Mouse (Mus musculus): ENCODE measurements around the gene Rad51. TPM values are rescaled to one million over a fixed set of nuclear protein-coding genes. Genes with fewer than 3 reads are reported as not detected.

Gene Rad51
- polyA plus RNA-seq, 1 experiment from 2014 or later: 41.2 TPM

DNA sequence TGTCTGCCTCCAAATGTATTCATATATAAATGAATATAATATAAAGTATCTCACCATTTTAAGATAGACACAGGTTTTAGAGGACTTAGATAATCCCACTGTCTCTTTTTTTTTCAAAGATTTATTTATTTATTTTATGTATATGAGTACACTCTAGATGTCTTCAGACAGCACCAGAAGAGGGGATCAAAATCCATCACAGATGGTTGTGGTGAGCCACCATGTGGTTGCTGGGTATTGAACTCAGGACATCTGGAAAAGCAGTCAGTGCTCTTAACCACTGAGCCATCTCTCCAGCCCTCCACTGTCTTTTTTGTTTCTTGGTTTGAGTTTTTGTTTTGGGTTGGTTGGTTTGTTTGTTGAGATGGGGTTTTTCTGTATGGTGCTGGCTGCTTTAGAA, 45.2 kb downstream of the Rad51 start:
- no peak overlapping the region for H3K4me2 ChIP-seq (ENCODE audit: low read depth, low read length)
- H3K27me3 ChIP-seq (replicated peaks; ENCODE audit: control insufficient read depth, insufficient read depth, low read length): 0 out of 2 replicates have a peak, but pooled peaks cover 2% of the 10 kb centered on the region
- peaks cover 19% of the 10 kb centered on the region for H3K4me1 ChIP-seq (ENCODE audit: control insufficient read depth, insufficient read depth, low read length)
- H3K9me3 ChIP-seq (ENCODE audit: control insufficient read depth, low read length): no peaks in the 10 kb centered on the region
- no peak overlapping the region for H3K4me3 ChIP-seq (ENCODE audit: low read length)
- no peak overlapping the region for H3K9ac ChIP-seq (ENCODE audit: low read depth, low read length)
- no peak overlapping the region for H3K27ac ChIP-seq (ENCODE audit: low read length)
- no peaks in the 10 kb centered on the region for H3K36me3 ChIP-seq (ENCODE audit: control insufficient read depth, insufficient read depth, low read length)
- no peak for ATAC-seq

GRCm38 (mm10) chr2:119161247-119161646, 48.7 kb downstream of the Rad51 start:
- ATAC-seq: no peak
- Histone ChIP-seq H3K4me2 (ENCODE audit: low read depth, low read length) (no peak overlapping the region), H3K4me3 (ENCODE audit: low read length) (no peak overlapping the region), H3K27ac (ENCODE audit: low read length) (no peak overlapping the region), H3K9ac (ENCODE audit: low read depth, low read length) (no peak overlapping the region), H3K27me3 (replicated peaks; ENCODE audit: control insufficient read depth, insufficient read depth, low read length) (peaks cover 2% of the 10 kb centered on the region; the same call in 1 of the 2 replicates), H3K9me3 (ENCODE audit: control insufficient read depth, low read length) (no peaks in the 10 kb centered on the region), H3K36me3 (ENCODE audit: control insufficient read depth, insufficient read depth, low read length) (no peaks in the 10 kb centered on the region), H3K4me1 (ENCODE audit: control insufficient read depth, insufficient read depth, low read length) (peaks cover 8% of the 10 kb centered on the region; the same call in 1 of the 2 replicates)
- WGBS: 39% methylated on average over 2 of the region's 2 CpGs

DNA sequence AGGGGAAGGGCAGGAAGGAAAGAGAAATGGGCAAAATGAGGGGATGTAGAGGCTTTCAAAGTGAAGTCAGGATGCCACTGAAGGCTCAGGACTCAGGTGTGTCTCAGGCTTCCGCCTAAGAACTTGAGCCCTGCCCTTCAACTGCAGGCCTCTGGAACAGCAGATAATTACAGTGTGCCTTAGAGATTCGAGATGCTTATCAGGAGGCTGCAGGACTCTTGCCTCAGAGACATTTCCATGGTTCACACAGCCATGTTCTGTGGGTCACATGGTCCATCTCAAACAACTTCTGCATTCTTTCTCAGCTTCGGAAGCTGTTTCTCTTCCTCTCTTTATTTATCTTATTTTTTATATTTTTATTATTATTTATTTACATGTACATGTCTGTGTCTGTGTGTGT, 50.5 kb downstream of the Rad51 start:
- H3K4me1 ChIP-seq (ENCODE audit: control insufficient read depth, insufficient read depth, low read length): peaks cover 17% of the 10 kb centered on the region
- ATAC-seq: peak; percentile 39
- 49% methylated on average over 3 of the region's 3 CpGs for WGBS
- H3K9ac ChIP-seq (ENCODE audit: low read depth, low read length): no peak overlapping the region
- no peaks in the 10 kb centered on the region for H3K9me3 ChIP-seq (ENCODE audit: control insufficient read depth, low read length)
- no peaks in the 10 kb centered on the region for H3K36me3 ChIP-seq (ENCODE audit: control insufficient read depth, insufficient read depth, low read length)
- peaks cover 2% of the 10 kb centered on the region; the same call in 1 of the 2 replicates for H3K27me3 ChIP-seq (replicated peaks; ENCODE audit: control insufficient read depth, insufficient read depth, low read length)
- no peak overlapping the region for H3K4me2 ChIP-seq (ENCODE audit: low read depth, low read length)
- H3K4me3 ChIP-seq (ENCODE audit: low read length): no peak overlapping the region
- peak overlapping the region; percentile 45; the same call in 1 of the 2 replicates for H3K27ac ChIP-seq (ENCODE audit: low read length)

- no peak overlapping the region for H3K4me3 ChIP-seq (ENCODE audit: low read length)
- H3K27me3 ChIP-seq (replicated peaks; ENCODE audit: control insufficient read depth, insufficient read depth, low read length): peaks cover 2% of the 10 kb centered on the region; the same call in 1 of the 2 replicates
- no peaks in the 10 kb centered on the region for H3K36me3 ChIP-seq (ENCODE audit: control insufficient read depth, insufficient read depth, low read length)
- WGBS: 84% methylated on average over 4 of the region's 4 CpGs
- H3K27ac ChIP-seq (ENCODE audit: low read length): no peak overlapping the region
- peaks cover 17% of the 10 kb centered on the region for H3K4me1 ChIP-seq (ENCODE audit: control insufficient read depth, insufficient read depth, low read length)
- H3K9ac ChIP-seq (ENCODE audit: low read depth, low read length): no peak overlapping the region
- no peak overlapping the region for H3K4me2 ChIP-seq (ENCODE audit: low read depth, low read length)
- H3K9me3 ChIP-seq (ENCODE audit: control insufficient read depth, low read length): no peaks in the 10 kb centered on the region
- no peak for ATAC-seq
Observed at GRCm38 (mm10) chr2:119163999-119164398, 51.4 kb downstream of the Rad51 start.

- no peak overlapping the region for H3K9ac ChIP-seq (ENCODE audit: low read depth, low read length)
- H3K4me3 ChIP-seq (ENCODE audit: low read length): no peak overlapping the region
- H3K36me3 ChIP-seq (ENCODE audit: control insufficient read depth, insufficient read depth, low read length): no peaks in the 10 kb centered on the region
- H3K4me1 ChIP-seq (ENCODE audit: control insufficient read depth, insufficient read depth, low read length): peaks cover 17% of the 10 kb centered on the region
- no peak for ATAC-seq
- H3K27me3 ChIP-seq (replicated peaks; ENCODE audit: control insufficient read depth, insufficient read depth, low read length): peaks cover 2% of the 10 kb centered on the region; the same call in 1 of the 2 replicates
- H3K27ac ChIP-seq (ENCODE audit: low read length): no peak overlapping the region
- H3K4me2 ChIP-seq (ENCODE audit: low read depth, low read length): no peak overlapping the region
- no peaks in the 10 kb centered on the region for H3K9me3 ChIP-seq (ENCODE audit: control insufficient read depth, low read length)
Observed at GRCm38 (mm10) chr2:119165401-119165800, 52.8 kb downstream of the Rad51 start.

DNA sequence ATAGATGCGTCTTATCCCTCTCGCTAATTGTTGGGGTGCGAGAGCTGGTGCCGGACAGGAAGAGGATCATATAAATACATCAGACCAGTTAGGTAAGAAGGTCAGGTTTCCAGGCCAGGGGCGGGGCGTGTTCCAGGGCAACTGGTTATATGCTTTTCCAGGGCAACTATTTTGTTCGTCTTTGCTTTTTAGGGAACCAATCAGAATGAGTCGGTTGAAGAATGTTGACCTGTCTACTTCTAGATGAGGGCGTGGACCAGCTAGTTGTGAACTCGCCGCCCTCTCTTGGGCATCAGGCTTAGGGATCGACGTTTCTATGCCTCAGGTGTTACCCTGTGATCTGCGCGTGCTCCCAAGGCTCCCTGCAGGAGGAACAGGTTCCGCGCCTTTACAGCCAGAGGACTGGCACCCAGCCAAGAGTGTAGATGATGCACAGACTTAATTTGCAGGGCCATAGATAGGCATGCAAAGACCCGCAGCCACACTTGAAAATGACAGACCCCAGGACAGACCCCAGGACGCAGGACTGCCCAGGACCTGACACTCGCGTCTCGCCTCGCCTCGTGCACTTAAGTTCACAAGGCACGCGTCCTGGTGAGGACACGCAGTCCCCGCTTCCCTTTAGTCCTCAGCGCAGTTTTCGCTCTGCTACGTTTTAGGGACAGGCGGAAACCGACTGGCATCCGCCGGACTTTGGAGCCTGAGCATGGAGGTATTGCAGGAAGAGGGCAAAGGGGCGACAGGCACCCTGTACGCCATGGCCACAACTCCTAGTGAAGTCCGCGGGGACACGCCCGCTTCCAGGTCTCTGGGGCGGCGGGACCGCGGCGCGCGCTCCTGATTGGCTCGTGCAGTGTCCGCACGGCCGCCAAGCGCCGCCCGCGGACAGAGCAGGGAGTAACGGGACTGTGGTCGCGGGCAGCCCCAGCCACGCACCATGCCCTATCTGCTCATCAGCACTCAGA, 54.6 kb downstream of the Rad51 start, which contains the start of gene Gchfr:
Gene Gchfr, plus strand, starts transcription at position 873 of the 965 bp plus-strand sequence.
- peak within 1 kb of the TSS; percentile 68 for H3K9ac ChIP-seq (ENCODE audit: low read depth, low read length)
- ATAC-seq: peak; percentile 90
- peak within 1 kb of the TSS; percentile 84 for H3K27ac ChIP-seq (ENCODE audit: low read length)
- no peaks in the 10 kb centered on the region for H3K9me3 ChIP-seq (ENCODE audit: control insufficient read depth, low read length)
- H3K27me3 ChIP-seq (replicated peaks; ENCODE audit: control insufficient read depth, insufficient read depth, low read length): no peaks in the 10 kb centered on the region; the same call in 1 of the 2 replicates
- H3K36me3 ChIP-seq (ENCODE audit: control insufficient read depth, insufficient read depth, low read length): no peaks in the 10 kb centered on the region
- peaks cover 17% of the 10 kb centered on the region for H3K4me1 ChIP-seq (ENCODE audit: control insufficient read depth, insufficient read depth, low read length)
- H3K4me3 ChIP-seq (ENCODE audit: low read length): peak within 1 kb of the TSS; percentile 65
- peak within 1 kb of the TSS; percentile 98 for H3K4me2 ChIP-seq (ENCODE audit: low read depth, low read length)
- WGBS: 1% methylated on average over 59 of the region's 60 CpGs

- no peaks in the 10 kb centered on the region for H3K36me3 ChIP-seq (ENCODE audit: control insufficient read depth, insufficient read depth, low read length)
- H3K27ac ChIP-seq (ENCODE audit: low read length): peak overlapping the region; percentile 84
- peak overlapping the region; percentile 65 for H3K4me3 ChIP-seq (ENCODE audit: low read length)
- 3% methylated on average over 26 of the region's 26 CpGs for WGBS
- H3K27me3 ChIP-seq (replicated peaks; ENCODE audit: control insufficient read depth, insufficient read depth, low read length): no peaks in the 10 kb centered on the region; the same call in 1 of the 2 replicates
- ATAC-seq: peak; percentile 6; the same call in 1 of the 2 replicates
- peak overlapping the region; percentile 68 for H3K9ac ChIP-seq (ENCODE audit: low read depth, low read length)
- peak overlapping the region; percentile 98 for H3K4me2 ChIP-seq (ENCODE audit: low read depth, low read length)
- H3K9me3 ChIP-seq (ENCODE audit: control insufficient read depth, low read length): no peaks in the 10 kb centered on the region
- H3K4me1 ChIP-seq (ENCODE audit: control insufficient read depth, insufficient read depth, low read length): peaks cover 23% of the 10 kb centered on the region
Observed at GRCm38 (mm10) chr2:119167866-119168256, 55.3 kb downstream of the Rad51 start.

GRCm38 (mm10) chr2:119170282-119170681, 57.7 kb downstream of the Rad51 start:
- no peaks in the 10 kb centered on the region for H3K9me3 ChIP-seq (ENCODE audit: control insufficient read depth, low read length)
- 85% methylated on average over 2 of the region's 2 CpGs for WGBS

DNA sequence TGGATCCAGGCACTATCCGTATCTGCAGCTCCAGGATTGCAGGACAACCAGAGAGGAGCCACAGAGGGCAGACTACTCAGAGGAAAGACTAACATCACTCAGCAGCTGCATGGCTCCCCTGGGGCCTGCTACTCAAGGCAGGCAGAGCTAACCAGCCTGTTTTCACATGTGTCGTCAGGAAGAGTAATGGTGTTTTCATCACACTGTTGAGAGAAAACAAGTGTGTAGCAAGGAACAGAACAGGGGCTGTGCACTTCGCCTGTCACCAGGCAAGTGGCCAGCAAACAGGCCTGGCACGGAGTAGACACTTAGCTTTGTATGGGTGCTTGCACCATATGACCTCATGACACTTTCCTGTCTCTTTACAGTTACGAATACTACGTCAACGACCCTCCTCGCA, 59.0 kb downstream of the Rad51 start:
- ATAC-seq: no peak
- Histone ChIP-seq H3K9ac (ENCODE audit: low read depth, low read length) (no peak overlapping the region), H3K9me3 (ENCODE audit: control insufficient read depth, low read length) (no peaks in the 10 kb centered on the region), H3K4me1 (ENCODE audit: control insufficient read depth, insufficient read depth, low read length) (peaks cover 32% of the 10 kb centered on the region), H3K27me3 (replicated peaks; ENCODE audit: control insufficient read depth, insufficient read depth, low read length) (no peaks in the 10 kb centered on the region), H3K4me2 (ENCODE audit: low read depth, low read length) (no peak overlapping the region), H3K36me3 (ENCODE audit: control insufficient read depth, insufficient read depth, low read length) (no peaks in the 10 kb centered on the region), H3K27ac (ENCODE audit: low read length) (no peak overlapping the region), H3K4me3 (ENCODE audit: low read length) (no peak overlapping the region)
- 67% methylated on average over 8 of the region's 8 CpGs for WGBS

More at GRCm38 (mm10) chr2:119170282-119170681, 57.7 kb downstream of the Rad51 start:
- no peaks in the 10 kb centered on the region; the same call in 1 of the 2 replicates for H3K27me3 ChIP-seq (replicated peaks; ENCODE audit: control insufficient read depth, insufficient read depth, low read length)
- no peaks in the 10 kb centered on the region for H3K36me3 ChIP-seq (ENCODE audit: control insufficient read depth, insufficient read depth, low read length)
- H3K4me3 ChIP-seq (ENCODE audit: low read length): no peak overlapping the region
- no peak for ATAC-seq
- no peak overlapping the region for H3K9ac ChIP-seq (ENCODE audit: low read depth, low read length)
- H3K4me1 ChIP-seq (ENCODE audit: control insufficient read depth, insufficient read depth, low read length): peaks cover 33% of the 10 kb centered on the region
- no peak overlapping the region for H3K4me2 ChIP-seq (ENCODE audit: low read depth, low read length)
- H3K27ac ChIP-seq (ENCODE audit: low read length): no peak overlapping the region
